Mouse (Mus musculus) liver, embryonic 11.5 days (tissue): Measurements from ENCODE around the gene Ttc13. TPM values are rescaled to one million over a fixed set of nuclear protein-coding genes. Genes with fewer than 3 reads are reported as not detected.

Experiments used
- ATAC-seq: fragments of 200-750 bp; cut with Nextera tagmentation; replicated peaks from 2 replicates; pipeline ENCODE4 v1.8.0; 2017; ENCODE audit warnings: moderate number of reproducible peaks, mild to moderate bottlenecking, moderate TSS enrichment, moderate library complexity; ENCODE audit not compliant: low FRiP score
- DNase-seq: peaks from one replicate; pipeline ENCODE4 v3.0.0-alpha.2; 2017; ENCODE audit warnings: low spot score
- H3K27ac ChIP-seq: fragments of 300-500 bp; sonication (generic); 2 replicates; pipeline ENCODE4 v1.5.1; 2014; ENCODE audit warnings: mild to moderate bottlenecking, low read depth, low read length, control low read depth
- H3K27me3 ChIP-seq: fragments of 300-500 bp; sonication (generic); replicated peaks from 2 replicates; pipeline ENCODE4 v1.6.1; 2014; ENCODE audit warnings: low read length, mixed read lengths; ENCODE audit not compliant: control insufficient read depth, insufficient read depth
- H3K36me3 ChIP-seq: fragments of 300-500 bp; sonication (generic); 2 replicates; pipeline ENCODE4 v1.6.1; 2014; ENCODE audit warnings: mild to moderate bottlenecking, low read length, moderate library complexity, mixed read lengths; ENCODE audit not compliant: control insufficient read depth, insufficient read depth
- H3K4me1 ChIP-seq: fragments of 300-500 bp; sonication (generic); replicated peaks from 2 replicates; pipeline ENCODE4 v1.6.1; 2014; ENCODE audit warnings: low read length, mixed read lengths; ENCODE audit not compliant: control insufficient read depth, insufficient read depth
- H3K4me2 ChIP-seq: fragments of 300-500 bp; sonication (generic); 2 replicates; pipeline ENCODE4 v1.6.1; 2014; ENCODE audit warnings: mild to moderate bottlenecking, control low read depth, moderate library complexity
- H3K4me3 ChIP-seq: fragments of 300-500 bp; sonication (generic); 2 replicates; pipeline ENCODE4 v1.5.1; 2014; ENCODE audit warnings: low read depth, low read length, control low read depth
- H3K9ac ChIP-seq: fragments of 300-500 bp; sonication (generic); 2 replicates; pipeline ENCODE4 v1.6.1; 2014; ENCODE audit warnings: low read depth, low read length, control low read depth
- H3K9me3 ChIP-seq: fragments of 300-500 bp; sonication (generic); 2 replicates; pipeline ENCODE4 v1.6.1; 2016; ENCODE audit warnings: low read length, inconsistent platforms, mixed read lengths; ENCODE audit not compliant: control insufficient read depth
- WGBS: fragments of 180-500 bp; shearing (Covaris S2); extraction: QIAGEN DNeasy Blood & Tissue Kit; methylation state at CpG from one replicate; pipeline ENCODE4 v1.1.7; 2014; 5-methylcytosine and 5-hydroxymethylcytosine counted together
- polyA plus RNA-seq: library from polyadenylated mRNA; unstranded; fragments of >200 nt; fragmentation: Nextera tagmentation; extraction: Ambion mirVana; gene quantifications from 2 replicates; pipeline ENCODE4 v1.2.1, GENCODE M21; 2014

The Ttc13 gene
- polyA plus RNA-seq, 1 experiment from 2014 or later, result 51.9 TPM

DNA sequence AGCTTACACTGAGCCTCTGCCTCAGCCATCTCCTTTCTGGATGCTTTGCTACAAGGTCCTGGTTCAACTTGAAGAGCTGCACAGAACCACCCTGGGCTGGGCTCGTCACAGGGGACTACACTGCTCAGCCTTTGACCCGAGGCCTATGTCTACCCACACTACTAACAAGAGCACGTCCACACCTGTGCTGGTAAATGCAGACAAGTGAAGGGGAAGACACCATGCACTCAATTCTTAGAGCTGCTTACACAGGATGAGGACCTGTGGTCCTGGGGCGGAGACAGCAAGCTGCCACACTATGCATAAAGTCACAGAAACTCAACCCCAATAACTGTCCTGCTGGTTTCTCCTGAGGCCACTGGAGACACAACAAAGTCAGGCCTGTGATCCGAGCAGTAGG is 21.5 kb downstream of the Ttc13 start:
- Histone ChIP-seq H3K36me3 (peaks cover 4% of the 10 kb centered on the region; the same call in 1 of the 2 replicates), H3K4me1 (no peaks in the 10 kb centered on the region), H3K4me2 (no peak overlapping the region), H3K27ac (no peak overlapping the region), H3K9me3 (no peaks in the 10 kb centered on the region), H3K4me3 (no peak overlapping the region), H3K9ac (no peak overlapping the region), H3K27me3 (no peaks in the 10 kb centered on the region)
- DNase-seq, result no peak
- no peak for ATAC-seq
- WGBS, result 90% methylated on average over 5 of the region's 5 CpGs

DNA sequence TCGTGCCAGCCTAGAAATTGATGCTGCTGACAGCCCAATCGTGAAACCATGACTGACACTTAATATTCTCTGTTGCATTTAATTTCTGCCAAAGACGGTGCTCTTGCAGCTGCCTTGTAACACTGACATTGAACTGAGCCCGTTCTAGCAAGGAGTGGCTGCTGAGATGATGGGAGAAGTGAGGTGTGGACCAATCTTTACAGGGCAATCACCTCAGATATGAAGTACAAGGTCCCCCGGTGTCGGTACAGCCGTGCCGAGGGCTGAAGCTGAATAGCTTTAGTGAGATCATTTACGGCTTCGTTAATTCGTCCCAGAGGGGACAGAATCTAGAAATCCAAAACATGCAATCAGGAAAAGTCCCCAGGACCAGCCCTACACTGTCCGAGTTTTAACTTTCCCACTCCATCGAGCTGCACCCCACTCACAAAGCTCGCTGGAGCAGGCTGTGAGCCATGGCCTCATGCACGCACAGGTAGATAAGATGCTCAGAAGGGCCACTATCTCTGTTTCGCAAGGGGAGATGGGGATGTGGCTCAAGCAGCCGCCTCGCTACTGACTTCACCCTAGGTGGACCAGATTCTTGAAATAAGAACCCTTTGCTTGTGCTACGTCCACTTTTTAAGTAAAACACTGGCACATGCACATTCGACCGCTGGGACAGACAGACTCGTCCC is 26.2 kb downstream of the Ttc13 start:
- WGBS, result 92% methylated on average over 22 of the region's 22 CpGs
- Histone ChIP-seq H3K27ac (no peak overlapping the region), H3K4me3 (no peak overlapping the region), H3K9ac (no peak overlapping the region), H3K36me3 (peaks cover 9% of the 10 kb centered on the region; the same call in 1 of the 2 replicates), H3K9me3 (no peaks in the 10 kb centered on the region), H3K4me2 (no peak overlapping the region), H3K27me3 (no peaks in the 10 kb centered on the region), H3K4me1 (no peaks in the 10 kb centered on the region)
- DNase-seq (no peak), ATAC-seq (no peak)

GRCm38 (mm10) chr8:124691706-124692105 is 30.1 kb downstream of the Ttc13 start:
- H3K4me2 ChIP-seq, result no peak overlapping the region
- H3K27me3 ChIP-seq, result no peaks in the 10 kb centered on the region
- H3K4me1 ChIP-seq, result no peaks in the 10 kb centered on the region
- H3K9ac ChIP-seq, result no peak overlapping the region
- H3K27ac ChIP-seq, result no peak overlapping the region
- H3K4me3 ChIP-seq, result no peak overlapping the region
- WGBS, result 88% methylated on average over 4 of the region's 4 CpGs
- peaks cover 10% of the 10 kb centered on the region; the same call in 1 of the 2 replicates for H3K36me3 ChIP-seq
- ATAC-seq, result no peak
- no peaks in the 10 kb centered on the region for H3K9me3 ChIP-seq
- DNase-seq, result no peak

GRCm38 (mm10) chr8:124688899-124689298 is 32.9 kb downstream of the Ttc13 start:
- Histone ChIP-seq H3K9ac (no peak overlapping the region), H3K4me1 (no peaks in the 10 kb centered on the region), H3K9me3 (no peaks in the 10 kb centered on the region), H3K36me3 (peaks cover 12% of the 10 kb centered on the region), H3K4me2 (no peak overlapping the region), H3K27ac (no peak overlapping the region), H3K4me3 (no peak overlapping the region), H3K27me3 (no peaks in the 10 kb centered on the region)
- WGBS, result 88% methylated on average over 13 of the region's 13 CpGs
- DNase-seq (no peak), ATAC-seq (no peak)

DNA sequence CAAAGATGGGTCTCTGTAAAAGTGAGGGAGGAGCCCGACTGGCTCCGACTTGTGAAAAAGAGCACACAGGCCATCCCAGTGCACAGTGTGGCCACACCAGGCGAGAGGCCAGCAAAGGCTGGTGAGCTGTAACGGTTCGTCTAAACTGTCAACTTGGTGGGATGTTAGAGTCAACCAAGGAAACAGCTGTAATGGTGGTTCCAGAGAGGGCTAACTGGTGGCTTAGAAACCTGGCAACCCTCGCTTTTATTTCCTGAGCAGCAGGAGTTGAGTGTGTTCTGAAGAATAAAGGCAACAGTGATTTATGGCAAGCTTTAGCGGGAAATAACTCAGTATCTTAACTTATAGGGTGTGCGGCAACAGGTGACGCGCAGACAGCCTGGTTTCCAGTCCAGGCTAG is 39.6 kb downstream of the Ttc13 start:
- Histone ChIP-seq H3K27me3 (no peaks in the 10 kb centered on the region), H3K4me1 (no peaks in the 10 kb centered on the region), H3K4me2 (no peak overlapping the region), H3K36me3 (peaks cover 17% of the 10 kb centered on the region), H3K9me3 (no peaks in the 10 kb centered on the region), H3K27ac (no peak overlapping the region), H3K9ac (no peak overlapping the region), H3K4me3 (no peak overlapping the region)
- DNase-seq, result no peak
- ATAC-seq, result no peak
- 91% methylated on average over 10 of the region's 10 CpGs for WGBS

GRCm38 (mm10) chr8:124681792-124682157 is 40.0 kb downstream of the Ttc13 start:
- no peaks in the 10 kb centered on the region for H3K27me3 ChIP-seq
- H3K27ac ChIP-seq, result no peak overlapping the region
- H3K9me3 ChIP-seq, result no peaks in the 10 kb centered on the region
- ATAC-seq (no peak), DNase-seq (no peak)
- 86% methylated on average over 10 of the region's 10 CpGs for WGBS
- H3K9ac ChIP-seq, result no peak overlapping the region
- peaks cover 17% of the 10 kb centered on the region for H3K36me3 ChIP-seq
- no peaks in the 10 kb centered on the region for H3K4me1 ChIP-seq
- H3K4me2 ChIP-seq, result no peak overlapping the region
- H3K4me3 ChIP-seq, result no peak overlapping the region

DNA sequence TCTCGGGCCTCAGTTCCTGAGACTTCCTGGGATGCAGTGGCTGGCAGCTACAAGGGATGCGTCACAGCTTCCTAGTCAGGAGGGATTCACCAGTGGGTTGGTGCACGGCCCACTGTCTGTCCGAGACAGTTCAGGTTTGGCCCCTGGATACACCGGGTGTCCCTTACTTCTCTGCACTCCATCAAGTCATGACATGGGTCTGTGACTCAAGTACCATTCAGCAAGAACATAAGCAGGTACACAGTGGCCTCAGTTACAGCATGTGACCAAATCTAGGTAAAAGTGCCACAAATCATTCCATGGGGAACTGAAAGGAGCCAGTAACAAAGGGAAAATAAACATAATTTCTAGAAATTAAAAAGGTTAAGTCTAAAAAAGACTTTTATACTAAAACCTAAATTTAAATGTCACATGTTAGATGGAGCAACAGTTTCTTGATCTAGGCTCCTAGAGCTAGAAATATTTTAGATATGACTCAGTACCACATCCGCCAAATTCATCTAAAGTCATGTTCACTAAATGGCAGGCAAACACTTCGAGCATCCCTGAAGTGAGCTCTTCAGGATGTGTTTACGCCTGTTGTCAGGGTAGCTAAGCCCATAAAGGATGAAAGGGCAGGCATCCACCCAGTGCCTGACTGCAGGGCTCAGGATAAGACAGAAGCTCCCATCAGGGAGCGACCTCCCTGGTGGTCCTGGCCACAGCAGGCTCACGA is 40.5 kb downstream of the Ttc13 start:
- ATAC-seq (no peak), DNase-seq (no peak)
- no peaks in the 10 kb centered on the region for H3K27me3 ChIP-seq
- H3K27ac ChIP-seq, result no peak overlapping the region
- no peaks in the 10 kb centered on the region for H3K9me3 ChIP-seq
- H3K4me3 ChIP-seq, result no peak overlapping the region
- H3K4me2 ChIP-seq, result no peak overlapping the region
- H3K36me3 ChIP-seq, result peaks cover 17% of the 10 kb centered on the region
- WGBS, result 86% methylated on average over 10 of the region's 10 CpGs
- H3K4me1 ChIP-seq, result no peaks in the 10 kb centered on the region
- H3K9ac ChIP-seq, result no peak overlapping the region

GRCm38 (mm10) chr8:124678246-124678645 is 43.5 kb downstream of the Ttc13 start:
- Histone ChIP-seq H3K27ac (no peak overlapping the region), H3K4me1 (no peaks in the 10 kb centered on the region), H3K9ac (no peak overlapping the region), H3K4me3 (no peak overlapping the region), H3K9me3 (no peaks in the 10 kb centered on the region), H3K27me3 (no peaks in the 10 kb centered on the region), H3K36me3 (peaks cover 12% of the 10 kb centered on the region), H3K4me2 (no peak overlapping the region)
- DNase-seq, result no peak
- no peak for ATAC-seq
- 92% methylated on average over 13 of the region's 13 CpGs for WGBS

DNA sequence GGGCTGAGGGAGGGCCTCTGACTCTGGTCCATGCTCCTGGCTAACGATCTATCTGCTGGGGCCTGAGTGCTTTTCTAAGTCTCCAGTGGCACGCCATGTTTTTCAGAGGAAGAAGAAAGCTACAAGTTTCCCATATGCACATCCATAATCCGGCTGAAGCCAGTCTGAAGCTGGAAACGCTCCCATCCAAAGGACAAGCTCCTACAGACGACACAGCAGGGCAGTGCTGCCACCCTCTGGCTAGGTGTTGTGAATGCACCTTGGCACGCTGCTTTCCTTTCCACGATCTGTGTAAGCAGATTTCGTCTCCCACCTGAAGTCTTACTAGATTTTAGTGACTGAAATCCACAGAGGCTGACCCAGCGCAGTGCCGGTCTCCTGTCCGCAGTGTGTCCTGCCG is 44.3 kb downstream of the Ttc13 start:
- H3K27me3 ChIP-seq, result no peaks in the 10 kb centered on the region
- H3K9ac ChIP-seq, result no peak overlapping the region
- peak; percentile 52 for DNase-seq
- no peaks in the 10 kb centered on the region for H3K4me1 ChIP-seq
- no peak overlapping the region for H3K27ac ChIP-seq
- H3K4me2 ChIP-seq, result no peak overlapping the region
- ATAC-seq, result no peak; the same call in 1 of the 2 replicates
- H3K4me3 ChIP-seq, result no peak overlapping the region
- H3K36me3 ChIP-seq, result peaks cover 11% of the 10 kb centered on the region
- no peaks in the 10 kb centered on the region for H3K9me3 ChIP-seq
- 69% methylated on average over 12 of the region's 12 CpGs for WGBS
